Mouse (Mus musculus) lung, adult 2 months (tissue): ENCODE results near the gene Tmcc3.

ENCODE experiments used
- CTCF ChIP-seq: fragments of 200-500 bp; IDR thresholded peaks from 2 replicates; pipeline ENCODE4 v1.5.1; 2011; ENCODE audit warnings: mild to moderate bottlenecking, low read length, control low read depth; ENCODE audit not compliant: insufficient read depth
- POLR2A ChIP-seq: fragments of 200-500 bp; IDR thresholded peaks from 2 replicates; pipeline ENCODE4 v1.6.1; 2011; ENCODE audit warnings: low read depth, mild to moderate bottlenecking, control low read depth, low read length, borderline replicate concordance; ENCODE audit errors: extremely low read depth

GRCm38 (mm10) chr10:94581384-94581783, 269.6 kb downstream of the Tmcc3 start:
- TF ChIP-seq CTCF: no peak
- no peak for TF ChIP-seq POLR2A
